Mouse (Mus musculus) adrenal gland, adult 8-10 months (tissue): ENCODE results near the gene Vmn1r230. TPM values are rescaled to one million over a fixed set of nuclear protein-coding genes. Genes with fewer than 3 reads are reported as not detected.

ENCODE experiments used
- DNase-seq: peaks from one replicate; pipeline ENCODE4 v3.0.0; 2022
- total RNA-seq, 4 experiments: library from RNA; stranded (reverse); gene quantifications; 2 replicates each; pipeline ENCODE4 v1.2.4; 2022

Gene Vmn1r230
- total RNA-seq, result not detected

GRCm38 (mm10) chr17:20840144-20840543 is at the start of gene Vmn1r230:
Vmn1r230 (plus strand) TSS chr17:20840444.
- no peak for DNase-seq

- DNase-seq, result no peak
Observed at GRCm38 (mm10) chr17:20811255-20811654, 29.0 kb upstream of the Vmn1r230 start, which contains the start of gene Vmn1r229. Vmn1r229 (plus strand) TSS chr17:20811555.

Other genes with a start within 250 kb of the Vmn1r230 start
- not detected for gene Vmn2r110, start 244.0 kb upstream of the Vmn1r230 start, total RNA-seq
- gene Fpr-rs3, start 215.6 kb upstream of the Vmn1r230 start, total RNA-seq, result not detected
- gene Vmn1r226, start 157.6 kb upstream of the Vmn1r230 start, total RNA-seq, result not detected
- gene Vmn1r227, start 110.6 kb upstream of the Vmn1r230 start, total RNA-seq, result not detected
- gene Vmn1r228, start 54.3 kb upstream of the Vmn1r230 start, total RNA-seq, result not detected
- gene Vmn1r229, start 28.9 kb upstream of the Vmn1r230 start, total RNA-seq, result under 1 TPM in 1 of 4 experiments, not detected in 3; 0.03 TPM
- not detected for gene Vmn1r231, start 64.6 kb downstream of the Vmn1r230 start, total RNA-seq
- gene Vmn1r232, start 79.3 kb downstream of the Vmn1r230 start, total RNA-seq, result under 1 TPM in 1 of 4 experiments, not detected in 3; 0.18 TPM
- 100 to 1,000 TPM; 250 to 386 (median 301) TPM for gene Ppp2r1a, start 104.9 kb downstream of the Vmn1r230 start, total RNA-seq
- gene Vmn1r233, start 156.0 kb downstream of the Vmn1r230 start, total RNA-seq, result under 1 TPM in 1 of 4 experiments, not detected in 3; 0.05 TPM
- gene Zfp160, start 168.5 kb downstream of the Vmn1r230 start, total RNA-seq, result 10 to 100 TPM; 17.3 to 28.0 (median 21.0) TPM